Comparison of ENCODE assay signal across 8 mouse cellular contexts in genomic region chr9:69259382-69259781, GRCm38 (mm10).
DNase-seq lines count a peak whose midpoint lies in the region; ATAC-seq and TF ChIP-seq lines count a peak whose summit lies in the region.

No protein-coding gene starts in this region.

- intact Hi-C loops in left cerebral cortex, adult 2 months (cut with DNase I): no loop called here

- no peak for TF ChIP-seq CTCF in left cerebral cortex, adult 2 months (IDR thresholded peaks at IDR 0.05)

- H3K27ac ChIP-seq in hindbrain, embryonic 10.5 days: peak overlapping the region; percentile 62; the same call in 1 of the 2 replicates
- H3K27ac ChIP-seq in left cerebral cortex, adult 2 months: 0 out of 2 replicates have a peak overlapping the region, but pooled peaks have one; percentile 11
- peak overlapping the region; percentile 63 for H3K27ac ChIP-seq in midbrain, embryonic 10.5 days (replicated peaks)

- H3K4me3 ChIP-seq in hindbrain, embryonic 10.5 days: no peak overlapping the region
- H3K4me3 ChIP-seq in left cerebral cortex, adult 2 months: no peak overlapping the region
- no peak overlapping the region for H3K4me3 ChIP-seq in midbrain, embryonic 10.5 days

- WGBS in hindbrain, embryonic 10.5 days: 2% methylated on average over 9 of the region's 9 CpGs
- 3% methylated on average over 9 of the region's 9 CpGs for WGBS in midbrain, embryonic 10.5 days

- H3K4me1 ChIP-seq in hindbrain, embryonic 10.5 days (replicated peaks): peaks cover 11% of the 10 kb centered on the region
- peaks cover 18% of the 10 kb centered on the region for H3K4me1 ChIP-seq in midbrain, embryonic 10.5 days

- ATAC-seq in erythroid progenitor cell, adult 5-6 weeks (replicated peaks; ENCODE audit: low FRiP score, poor library complexity, severe bottlenecking): no peak

- DNase-seq in adipocyte (ENCODE audit: low spot score): peak; percentile 24
- DNase-seq in cerebellum, postnatal 36 days: peak; percentile 60 to 74
- peak; percentile 25 to 34 for DNase-seq in frontal cortex, postnatal 36 days (ENCODE audit: low spot score in 2 of 2)
- peak; percentile 44 for DNase-seq in hindbrain, embryonic 10.5 days (ENCODE audit: low spot score)
- peak; percentile 37 to 44 for DNase-seq in left cerebral cortex, adult 2 months (ENCODE audit: extremely low spot score in 1 of 2, low spot score in 2 of 2)
- DNase-seq in midbrain, embryonic 10.5 days (ENCODE audit: low spot score): peak; percentile 47
- DNase-seq in skeletal muscle tissue, adult 2 months (ENCODE audit: low read depth, low spot score): peak; percentile 91

- H3K27me3 ChIP-seq in hindbrain, embryonic 10.5 days (ENCODE audit: insufficient read depth, poor library complexity, severe bottlenecking): no peaks in the 10 kb centered on the region
- no peaks in the 10 kb centered on the region for H3K27me3 ChIP-seq in midbrain, embryonic 10.5 days (ENCODE audit: low read depth, poor library complexity, severe bottlenecking)

- no peaks in the 10 kb centered on the region for H3K9me3 ChIP-seq in hindbrain, embryonic 10.5 days
- no peaks in the 10 kb centered on the region for H3K9me3 ChIP-seq in midbrain, embryonic 10.5 days (replicated peaks)

- H3K36me3 ChIP-seq in hindbrain, embryonic 10.5 days: no peaks in the 10 kb centered on the region
- H3K36me3 ChIP-seq in midbrain, embryonic 10.5 days: no peaks in the 10 kb centered on the region

Comparison
In these comparisons a context has a peak if more than half of its experiments do, and no peak if none do; other contexts are left out.
1. DNase-seq: peak in every context shown above with its lines; median percentile 91 in skeletal muscle tissue, adult 2 months; 67 in cerebellum, postnatal 36 days; 47 in midbrain, embryonic 10.5 days; 44 in hindbrain, embryonic 10.5 days; 40 in left cerebral cortex, adult 2 months; 30 in frontal cortex, postnatal 36 days; 24 in adipocyte.
2. H3K27ac ChIP-seq: peak in every context shown above with its lines; median percentile 63 in midbrain, embryonic 10.5 days; 62 in hindbrain, embryonic 10.5 days; 11 in left cerebral cortex, adult 2 months.